Comparison of ENCODE assay signal across 8 mouse cellular contexts in genomic region chr4:154142211-154143040, GRCm38 (mm10). TPM values are rescaled to one million over a fixed set of nuclear protein-coding genes. Genes with fewer than 3 reads are reported as not detected.
DNase-seq lines count a peak whose midpoint lies in the region; ATAC-seq and TF ChIP-seq lines count a peak whose summit lies in the region.

TSS of gene Wrap73 (plus strand) at chr4:154142372.

- TF ChIP-seq EP300 in heart, adult 2 months (IDR thresholded peaks at IDR 0.05; ENCODE audit: insufficient read depth, low read depth, low read length), result no peak

- peaks cover 11% of the 10 kb centered on the region for H3K4me1 ChIP-seq in embryonic facial prominence, embryonic 14.5 days (ENCODE audit: control insufficient read depth, insufficient read depth, low read length)
- peaks cover 5% of the 10 kb centered on the region; the same call in 1 of the 2 replicates for H3K4me1 ChIP-seq in heart, adult 2 months (ENCODE audit: control insufficient read depth, insufficient read depth, low read length)
- H3K4me1 ChIP-seq in limb, embryonic 15.5 days, result peaks cover 36% of the 10 kb centered on the region

- TF ChIP-seq POLR2A in heart, adult 2 months (IDR thresholded peaks at IDR 0.05; ENCODE audit: insufficient read depth, low read depth, low read length), result peak; percentile 54; the same call in 1 of the 2 replicates

- ATAC-seq in embryonic facial prominence, embryonic 14.5 days (ENCODE audit: low read depth), result peak; percentile 96
- ATAC-seq in limb, embryonic 15.5 days (ENCODE audit: insufficient number of reproducible peaks, low FRiP score, low TSS enrichment, low read depth), result peak; percentile 89

- peak within 1 kb of the TSS; percentile 72 for H3K4me3 ChIP-seq in embryonic facial prominence, embryonic 14.5 days (ENCODE audit: low read depth, low read length)
- H3K4me3 ChIP-seq in heart, adult 2 months, result peak within 1 kb of the TSS; percentile 87
- H3K4me3 ChIP-seq in limb, embryonic 15.5 days, result peak within 1 kb of the TSS; percentile 84

- TF ChIP-seq CTCF in heart, adult 2 months (IDR thresholded peaks at IDR 0.05), result peak; percentile 32

- intact Hi-C loops in heart, adult 2 months (cut with DNase I), result loop anchor here (2.0 to 10.0 kb wide), 3 partner anchors 16 to 188 kb away; partner anchors contain the start of genes A430005L14Rik and Lrrc47

- peak within 1 kb of the TSS; percentile 82 for H3K27ac ChIP-seq in embryonic facial prominence, embryonic 14.5 days (replicated peaks; ENCODE audit: low read depth, low read length)
- peak within 1 kb of the TSS; percentile 93 for H3K27ac ChIP-seq in heart, adult 2 months
- H3K27ac ChIP-seq in limb, embryonic 15.5 days, result peak within 1 kb of the TSS; percentile 91

- 3% methylated on average over 44 of the region's 49 CpGs for WGBS in embryonic facial prominence, embryonic 14.5 days
- WGBS in heart, adult 2 months, result under 1% methylated on average over 49 of the region's 49 CpGs
- WGBS in limb, embryonic 15.5 days, result 1% methylated on average over 45 of the region's 49 CpGs

- H3K9ac ChIP-seq in embryonic facial prominence, embryonic 14.5 days (ENCODE audit: low read depth, low read length), result peak within 1 kb of the TSS; percentile 75
- peak within 1 kb of the TSS; percentile 94 for H3K9ac ChIP-seq in heart, adult 2 months (ENCODE audit: low read depth, low read length)
- peak within 1 kb of the TSS; percentile 76 for H3K9ac ChIP-seq in limb, embryonic 15.5 days

- no peaks in the 10 kb centered on the region for H3K9me3 ChIP-seq in embryonic facial prominence, embryonic 14.5 days (ENCODE audit: control insufficient read depth, low read length)
- no peaks in the 10 kb centered on the region for H3K9me3 ChIP-seq in limb, embryonic 15.5 days

- H3K27me3 ChIP-seq in embryonic facial prominence, embryonic 14.5 days (replicated peaks; ENCODE audit: control insufficient read depth, insufficient read depth, low read length), result peaks cover 46% of the 10 kb centered on the region
- H3K27me3 ChIP-seq in heart, adult 2 months (ENCODE audit: control insufficient read depth, insufficient read depth, low read length), result peaks cover 21% of the 10 kb centered on the region
- H3K27me3 ChIP-seq in limb, embryonic 15.5 days, result peaks cover 45% of the 10 kb centered on the region

- peaks cover 14% of the 10 kb centered on the region; the same call in 1 of the 2 replicates for H3K36me3 ChIP-seq in embryonic facial prominence, embryonic 14.5 days (ENCODE audit: control insufficient read depth, insufficient read depth, low read length)
- no peaks in the 10 kb centered on the region for H3K36me3 ChIP-seq in heart, adult 2 months (ENCODE audit: control insufficient read depth, insufficient read depth, low read length)
- peaks cover 13% of the 10 kb centered on the region for H3K36me3 ChIP-seq in limb, embryonic 15.5 days

- peak; percentile 86 for DNase-seq in 416B (ENCODE audit: low read depth)
- DNase-seq in adrenal gland, postnatal 4 days (ENCODE audit: low spot score in 2 of 2), result peak; percentile 77 to 79
- DNase-seq in embryonic facial prominence, embryonic 14.5 days (ENCODE audit: low spot score), result peak; percentile 97
- peak; percentile 92 to 93 for DNase-seq in heart, adult 2 months
- peak; percentile 91 for DNase-seq in kidney, adult 8-10 months
- DNase-seq in monocyte, adult 2 months (ENCODE audit: low read depth in 1 of 2, low spot score in 2 of 2), result peak; percentile 38 to 64
- DNase-seq in spleen, postnatal 36 days (ENCODE audit: low spot score in 2 of 2), result peak; percentile 84 to 85

- H3K79me2 ChIP-seq in heart, adult 2 months (replicated peaks; ENCODE audit: control insufficient read depth, insufficient read depth, low read length), result 0 out of 2 replicates have a peak, but pooled peaks cover 2% of the 10 kb centered on the region

- H3K4me2 ChIP-seq in embryonic facial prominence, embryonic 14.5 days (ENCODE audit: low read depth, low read length), result peak within 1 kb of the TSS; percentile 82
- peak within 1 kb of the TSS; percentile 84 for H3K4me2 ChIP-seq in limb, embryonic 15.5 days

RNA-seq across cellular contexts. Expression of gene Wrap73, which starts in this region (rescaled TPM):
- total RNA-seq in adrenal gland, postnatal 4 days (2021), result 10 to 100 TPM; 17.8 to 18.7 TPM
- polyA plus RNA-seq in embryonic facial prominence, embryonic 14.5 days (2014; fragmentation: Nextera tagmentation; extraction: Ambion mirVana), result 36.8 and 43.2 TPM in 2 replicates
- 10 to 100 TPM; 11.8 to 12.3 TPM for total RNA-seq in heart, adult 2 months (2021)
- polyA plus RNA-seq in heart, adult 2 months (2012; rRNA removed), result 16.9 and 17.9 TPM in 2 replicates
- 38.5 and 39.9 TPM in 2 replicates for polyA plus RNA-seq in limb, embryonic 15.5 days (2015; fragmentation: Nextera tagmentation; extraction: Ambion mirVana)

Comparison
In these comparisons a context has a peak if more than half of its experiments do, and no peak if none do; other contexts are left out.
1. Peak in every context shown above with its lines: DNase-seq, ATAC-seq, H3K4me3 ChIP-seq and H3K27ac ChIP-seq.